Mouse (Mus musculus): ENCODE data around the gene Trmo.

The Trmo gene

GRCm38 (mm10) chr4:46389013-46389611, at the start of gene Trmo:
Gene Trmo (minus strand): TSS chr4:46389437.
- in situ Hi-C loops (cut with MboI; ENCODE audit: unreplicated experiment in 2 of 2) = loop anchor here in 1 of 2 experiments (10.0 kb wide), 1 partner anchor 266 kb away; the partner anchor contains the start of gene Tbc1d2

- in situ Hi-C loops (cut with MboI; ENCODE audit: unreplicated experiment in 2 of 2) = no loop called here
These were observed 43.3 kb upstream of the Trmo start for GRCm38 (mm10) chr4:46432339-46433036.

GRCm38 (mm10) chr4:46428903-46429499, 39.8 kb upstream of the Trmo start:
- in situ Hi-C loops (cut with MboI; ENCODE audit: unreplicated experiment in 2 of 2) = no loop called here

GRCm38 (mm10) chr4:46422625-46423024, 33.4 kb upstream of the Trmo start:
- in situ Hi-C loops (cut with MboI; ENCODE audit: unreplicated experiment in 2 of 2) = no loop called here

GRCm38 (mm10) chr4:46418851-46419250, 29.6 kb upstream of the Trmo start:
- in situ Hi-C loops (cut with MboI; ENCODE audit: unreplicated experiment in 2 of 2) = no loop called here

DNA sequence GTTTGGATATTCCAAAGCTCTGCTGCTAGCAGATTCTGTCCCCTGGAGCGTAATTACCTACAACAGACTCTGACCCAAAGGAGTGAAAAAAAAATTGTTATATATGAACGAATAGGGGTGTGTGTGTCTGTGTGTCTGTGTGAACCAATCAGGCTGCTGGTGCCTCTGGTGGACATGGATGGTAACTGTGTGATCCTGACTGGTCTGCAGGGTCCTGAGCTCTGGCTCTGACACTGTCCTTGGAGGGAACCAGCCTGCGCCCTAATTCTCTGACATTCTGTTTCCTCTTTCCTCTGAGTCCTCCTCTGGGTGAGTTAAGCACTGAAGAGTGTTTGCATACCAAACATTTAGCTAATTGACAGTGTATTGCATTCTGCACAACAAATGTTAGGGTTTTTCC, 28.3 kb upstream of the Trmo start:
- in situ Hi-C loops (cut with MboI; ENCODE audit: unreplicated experiment in 2 of 2) = no loop called here

- in situ Hi-C loops (cut with MboI; ENCODE audit: unreplicated experiment in 2 of 2) = loop anchor here in 1 of 2 experiments (5.0 kb wide), 1 partner anchor 34 kb away; no protein-coding TSS in a partner anchor
These were observed 24.2 kb upstream of the Trmo start, which contains the start of gene Hemgn for GRCm38 (mm10) chr4:46413406-46413805. Gene Hemgn (minus strand): TSS chr4:46413506.

- in situ Hi-C loops (cut with MboI; ENCODE audit: unreplicated experiment in 2 of 2) = loop anchor here in 1 of 2 experiments (5.0 kb wide), 1 partner anchor 35 kb away; no protein-coding TSS in a partner anchor
These were observed 22.9 kb upstream of the Trmo start for GRCm38 (mm10) chr4:46412113-46412512.

- in situ Hi-C loops (cut with MboI; ENCODE audit: unreplicated experiment in 2 of 2) = loop anchor here in 1 of 2 experiments (5.0 kb wide), 1 partner anchor 36 kb away; no protein-coding TSS in a partner anchor
These were observed 22.3 kb upstream of the Trmo start for GRCm38 (mm10) chr4:46411489-46411888.

GRCm38 (mm10) chr4:46410677-46411076, 21.4 kb upstream of the Trmo start:
- in situ Hi-C loops (cut with MboI; ENCODE audit: unreplicated experiment in 2 of 2) = loop anchor here in 1 of 2 experiments (5.0 kb wide), 1 partner anchor 37 kb away; no protein-coding TSS in a partner anchor

DNA sequence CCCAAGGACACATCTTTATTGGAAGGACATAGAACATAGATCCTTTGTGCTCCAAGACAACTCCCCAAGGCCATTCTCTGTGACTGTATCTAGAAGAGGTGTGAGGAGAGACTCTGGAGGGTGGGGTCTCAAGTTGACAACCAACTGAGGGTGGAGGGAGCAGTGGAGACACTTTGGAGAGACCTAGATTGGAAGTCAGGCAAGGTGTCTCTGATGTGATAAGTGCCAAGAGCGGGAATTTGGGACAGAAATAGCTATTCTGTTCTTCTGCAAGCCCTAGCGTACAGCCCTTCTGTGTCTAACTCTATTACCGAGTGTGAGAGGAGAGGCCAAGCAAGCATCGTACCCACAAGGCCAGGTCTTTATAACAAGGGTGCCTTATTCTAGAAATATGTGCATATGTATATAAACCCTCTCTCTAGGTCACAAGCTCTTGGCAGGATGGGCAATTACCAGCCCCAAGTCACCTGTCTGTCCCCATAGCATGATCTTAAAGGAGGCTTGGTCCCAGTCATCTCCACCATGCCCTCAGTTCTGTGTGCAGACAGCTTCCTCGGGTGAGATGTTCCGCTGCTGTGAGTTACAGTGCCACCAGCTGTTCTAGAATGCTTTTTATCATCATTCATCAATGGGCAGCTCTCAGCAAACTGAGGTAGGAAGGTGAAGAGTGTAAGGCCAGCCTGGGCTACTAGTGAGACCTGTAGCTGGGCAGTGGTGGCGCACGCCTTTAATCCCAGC, 17.9 kb upstream of the Trmo start:
- in situ Hi-C loops (cut with MboI; ENCODE audit: unreplicated experiment in 2 of 2) = no loop called here

DNA sequence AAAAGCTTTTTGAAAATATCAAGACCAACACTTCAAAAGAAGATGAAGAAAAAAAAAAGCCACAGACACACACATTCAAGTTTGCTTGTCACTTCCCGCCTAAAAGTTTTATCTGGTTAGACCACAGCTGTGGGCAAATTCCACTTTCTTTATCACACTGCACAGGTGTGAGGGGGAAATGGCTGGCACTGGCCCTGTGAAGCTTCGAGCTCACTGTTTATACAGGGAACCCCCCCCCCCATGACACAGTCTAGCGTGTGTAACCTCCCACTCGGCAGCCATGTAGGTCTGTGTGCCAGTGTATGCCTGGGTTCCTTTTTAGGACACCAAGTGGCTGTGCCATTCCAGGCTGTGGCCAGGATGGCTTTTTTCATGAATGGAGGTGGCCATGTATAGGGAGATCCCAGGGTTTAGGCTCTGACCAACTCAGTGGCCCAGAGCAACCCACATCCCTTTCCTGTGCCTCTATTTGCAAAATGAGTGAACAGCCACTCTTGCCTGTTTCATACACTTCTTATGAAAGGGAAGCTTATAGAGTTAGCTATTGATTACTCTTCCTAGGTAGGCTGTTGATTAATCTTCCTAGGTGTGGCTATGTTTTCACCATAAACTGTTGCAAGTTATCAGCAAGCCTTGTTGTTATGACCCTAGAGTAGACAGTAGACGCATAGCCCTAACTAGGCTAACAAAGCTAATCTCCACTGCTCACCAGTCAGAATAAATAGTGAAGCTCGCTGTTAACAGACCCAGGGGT, 15.0 kb upstream of the Trmo start:
- in situ Hi-C loops (cut with MboI; ENCODE audit: unreplicated experiment in 2 of 2) = no loop called here

GRCm38 (mm10) chr4:46398839-46399238, 9.6 kb upstream of the Trmo start:
- in situ Hi-C loops (cut with MboI; ENCODE audit: unreplicated experiment in 2 of 2) = loop anchor here in 1 of 2 experiments (5.0 kb wide), 1 partner anchor 48 kb away; no protein-coding TSS in a partner anchor

DNA sequence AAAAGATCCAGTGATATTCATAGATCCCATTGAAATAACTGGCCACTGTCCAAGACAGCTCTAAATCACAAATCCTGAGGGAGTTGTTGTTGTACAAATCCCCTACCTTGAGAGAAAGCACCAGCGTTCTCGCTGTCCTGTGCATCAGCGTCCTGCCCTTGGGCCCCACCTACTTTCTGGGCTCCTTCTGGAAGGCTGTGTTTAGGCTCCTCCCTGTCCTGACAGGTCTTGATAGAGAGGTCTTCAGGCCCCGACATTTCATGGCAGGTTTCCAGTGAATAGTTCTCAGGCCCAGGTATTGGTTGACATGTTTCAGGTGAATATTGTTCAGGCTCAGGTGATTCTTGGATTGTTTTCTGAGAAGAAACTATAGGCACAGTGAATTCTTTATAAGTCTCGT, 6.5 kb upstream of the Trmo start:
- in situ Hi-C loops (cut with MboI; ENCODE audit: unreplicated experiment in 2 of 2) = loop anchor here in 1 of 2 experiments (5.0 kb wide), 1 partner anchor 52 kb away; no protein-coding TSS in a partner anchor

DNA sequence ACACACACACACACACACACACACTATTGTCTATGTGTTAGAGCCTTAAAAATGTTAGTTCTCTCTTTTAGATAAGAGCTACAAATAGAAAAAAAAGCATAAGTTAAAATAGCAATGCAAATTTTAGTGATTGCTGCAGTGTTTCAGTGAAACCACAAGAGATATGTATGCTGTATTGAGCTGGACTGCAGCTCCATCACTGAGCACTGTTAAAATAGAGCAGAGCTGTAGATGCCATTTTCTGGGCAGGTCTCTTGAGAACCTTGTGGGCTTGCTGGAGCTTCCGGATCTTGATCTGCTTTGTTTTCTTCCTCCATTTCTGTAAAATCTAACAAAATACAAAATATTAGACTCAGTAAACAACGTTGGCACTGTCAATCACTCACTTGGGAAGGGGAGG, 5.2 kb upstream of the Trmo start:
- in situ Hi-C loops (cut with MboI; ENCODE audit: unreplicated experiment in 2 of 2) = loop anchor here in 1 of 2 experiments (5.0 kb wide), 2 partner anchors 63 to 258 kb away; partner anchors contain the start of gene Tbc1d2

DNA sequence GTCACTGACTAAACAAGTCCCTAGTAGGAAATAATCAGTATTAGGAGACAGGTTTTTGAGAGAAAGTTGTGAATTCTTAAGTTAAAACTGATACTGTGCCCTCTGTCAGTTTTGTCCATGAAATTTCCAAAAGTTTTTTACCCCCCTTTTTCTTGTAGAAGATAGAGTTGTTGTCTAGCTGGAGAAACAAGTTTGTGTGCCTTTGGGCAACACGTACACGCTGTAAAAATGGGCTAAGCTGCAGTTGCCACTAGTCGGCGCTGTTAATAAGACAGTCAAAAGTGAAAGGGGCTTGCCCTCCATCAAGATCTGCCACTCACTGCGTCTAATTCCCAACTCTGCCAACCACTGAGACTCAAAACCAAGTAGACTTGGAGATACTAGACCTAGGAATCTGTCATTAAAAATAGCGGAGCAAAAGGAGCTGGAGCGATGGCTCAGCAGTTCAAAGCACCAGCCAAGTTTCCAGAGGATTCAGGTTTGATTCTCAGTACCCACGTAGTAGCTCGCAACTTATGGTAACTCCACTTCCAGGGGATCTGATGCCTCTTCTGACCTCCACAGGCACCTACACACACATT, 1.2 kb upstream of the Trmo start:
- in situ Hi-C loops (cut with MboI; ENCODE audit: unreplicated experiment in 2 of 2) = loop anchor here in 1 of 2 experiments (5.0 kb wide), 2 partner anchors 67 to 262 kb away; partner anchors contain the start of gene Tbc1d2

GRCm38 (mm10) chr4:46389612-46390341, 540 bp upstream of the Trmo start:
- in situ Hi-C loops (cut with MboI; ENCODE audit: unreplicated experiment in 2 of 2) = loop anchor here (5.0 to 10.0 kb wide), 3 partner anchors 68 to 265 kb away; partner anchors contain the start of gene Tbc1d2 (in 2 of the 2)

GRCm38 (mm10) chr4:46388556-46388955, 681 bp downstream of the Trmo start:
- in situ Hi-C loops (cut with MboI; ENCODE audit: unreplicated experiment in 2 of 2) = loop anchor here in 1 of 2 experiments (10.0 kb wide), 1 partner anchor 266 kb away; the partner anchor contains the start of gene Tbc1d2

Measured in v-Abl transformed pro-B cells (cell line).